In genomic region chr17:64917830-64918229, GRCm38 (mm10) we compare ENCODE assay signal across 22 mouse cellular contexts.
"Had no signal": no experiment of that assay in that cellular context is flagged by ENCODE, and none has a peak within 500 bp of the region (broad histone marks: within the 10 kb centered on the region; RNA-seq: fewer than 3 reads in every experiment).

No protein-coding gene starts in this region.

- ATAC-seq: liver, embryonic 12.5 days had no signal

- H3K9ac ChIP-seq: limb, embryonic 12.5 days; liver, embryonic 12.5 days; liver, embryonic 15.5 days; lung, embryonic 15.5 days had no signal

- H3K4me3 ChIP-seq: layer of hippocampus, adult 2 months; left cerebral cortex, adult 2 months; limb, embryonic 12.5 days; liver, embryonic 12.5 days; liver, embryonic 15.5 days; lung, embryonic 15.5 days had no signal

- DNase-seq: kidney, adult 18-20 months; kidney, postnatal 14 days; layer of hippocampus, postnatal 36 days; liver; lung, adult 18-20 months; lung, postnatal 10 days; lung, postnatal 4 days; midbrain, embryonic 14.5 days; right cerebral cortex, adult 18-20 months; right cerebral cortex, postnatal 14 days; right cerebral cortex, postnatal 4 days; thymus, adult 2 months; thymus, postnatal 14 days; thymus, postnatal 4 days had no signal

- H3K4me1 ChIP-seq: liver, embryonic 12.5 days; liver, embryonic 15.5 days had no signal

- H3K36me3 ChIP-seq: limb, embryonic 12.5 days; liver, embryonic 12.5 days; liver, embryonic 15.5 days; lung, embryonic 15.5 days had no signal

- H3K27ac ChIP-seq: layer of hippocampus, adult 2 months; left cerebral cortex, adult 2 months; limb, embryonic 12.5 days; liver, embryonic 12.5 days; liver, embryonic 15.5 days; lung, embryonic 15.5 days; stomach, postnatal 0 days had no signal

- H3K9me3 ChIP-seq: limb, embryonic 12.5 days; liver, embryonic 12.5 days; liver, embryonic 15.5 days; lung, embryonic 15.5 days had no signal

- H3K4me2 ChIP-seq: limb, embryonic 12.5 days; liver, embryonic 12.5 days; liver, embryonic 15.5 days; lung, embryonic 15.5 days; midbrain, embryonic 11.5 days had no signal

- H3K27me3 ChIP-seq: limb, embryonic 12.5 days; liver, embryonic 12.5 days; liver, embryonic 15.5 days; lung, embryonic 15.5 days had no signal
